Mouse (Mus musculus) v-Abl transformed pro-B cells (cell line): ENCODE measurements around the gene Lclat1.

Experiments used
- in situ Hi-C, 2 experiments: fragments of 400-800 bp; cut with MboI; formaldehyde crosslinking; loops; one replicate each; pipeline ENCODE4 v1.15.1; 2025; ENCODE audit not compliant: unreplicated experiment in 2 of 2

The Lclat1 gene

DNA sequence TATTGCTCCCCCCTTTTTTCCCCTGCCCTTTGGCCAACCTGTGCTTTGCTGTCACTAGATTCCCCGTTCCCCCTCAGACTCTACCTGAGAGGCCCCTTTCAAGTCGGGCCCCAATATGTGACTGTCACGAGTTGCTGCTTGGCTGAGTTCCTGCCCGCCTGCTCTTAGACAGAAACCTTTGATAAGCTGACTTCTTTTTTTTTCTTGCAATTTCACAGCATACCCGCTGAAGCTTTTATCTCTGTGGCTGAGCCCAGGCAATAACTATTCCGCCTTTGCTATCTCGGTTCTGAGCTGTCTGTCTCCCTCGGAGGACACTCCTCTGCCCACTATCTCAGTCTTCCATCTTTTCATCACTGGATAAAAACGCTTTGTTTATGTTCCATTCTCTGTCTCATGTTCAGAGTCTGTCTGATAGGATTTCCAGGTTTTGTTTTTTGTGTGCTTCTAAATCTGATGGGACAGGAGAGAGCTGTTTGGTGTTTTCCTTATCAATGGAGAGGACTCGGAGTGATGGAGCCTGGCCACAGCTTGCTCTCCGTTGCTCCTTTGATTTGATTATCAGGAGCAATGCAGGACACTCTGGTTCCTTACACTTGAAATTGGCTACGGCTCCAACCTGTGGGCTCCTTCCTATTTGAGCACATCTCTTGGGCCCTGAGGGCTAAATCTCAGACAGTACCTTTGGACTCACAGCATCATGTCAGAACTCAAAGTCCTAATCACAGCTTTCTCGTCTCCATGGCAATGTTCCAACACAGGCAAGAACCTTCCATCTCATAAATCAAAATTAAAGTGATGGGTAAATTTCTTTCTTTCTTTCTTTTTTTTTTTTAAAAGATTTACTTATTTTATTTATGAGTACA is 20.5 kb upstream of the Lclat1 start:
- in situ Hi-C loops: no loop called here

DNA sequence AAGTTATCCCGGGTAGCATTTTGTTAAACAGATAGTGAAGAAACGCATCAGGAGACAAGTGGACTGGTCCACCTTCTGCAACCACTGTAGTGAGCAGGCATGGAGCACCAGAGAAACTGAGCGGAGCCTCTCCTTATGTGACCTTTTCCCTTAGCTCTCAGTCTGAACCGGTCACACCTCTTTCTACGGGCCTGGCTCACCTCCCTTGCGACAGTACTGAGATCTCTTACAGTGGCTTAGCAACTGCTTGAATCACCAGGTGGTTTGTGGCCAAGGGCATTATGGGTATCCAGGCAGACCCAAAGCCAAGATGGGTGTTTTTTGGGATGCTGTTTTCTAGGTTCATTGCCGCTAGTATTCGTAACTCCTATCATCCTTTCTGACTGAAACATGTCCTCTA is 16.4 kb upstream of the Lclat1 start:
- in situ Hi-C loops: loop anchor here in 1 of 2 experiments (10.0 kb wide), 2 partner anchors 47 to 203 kb away; no protein-coding TSS in a partner anchor

DNA sequence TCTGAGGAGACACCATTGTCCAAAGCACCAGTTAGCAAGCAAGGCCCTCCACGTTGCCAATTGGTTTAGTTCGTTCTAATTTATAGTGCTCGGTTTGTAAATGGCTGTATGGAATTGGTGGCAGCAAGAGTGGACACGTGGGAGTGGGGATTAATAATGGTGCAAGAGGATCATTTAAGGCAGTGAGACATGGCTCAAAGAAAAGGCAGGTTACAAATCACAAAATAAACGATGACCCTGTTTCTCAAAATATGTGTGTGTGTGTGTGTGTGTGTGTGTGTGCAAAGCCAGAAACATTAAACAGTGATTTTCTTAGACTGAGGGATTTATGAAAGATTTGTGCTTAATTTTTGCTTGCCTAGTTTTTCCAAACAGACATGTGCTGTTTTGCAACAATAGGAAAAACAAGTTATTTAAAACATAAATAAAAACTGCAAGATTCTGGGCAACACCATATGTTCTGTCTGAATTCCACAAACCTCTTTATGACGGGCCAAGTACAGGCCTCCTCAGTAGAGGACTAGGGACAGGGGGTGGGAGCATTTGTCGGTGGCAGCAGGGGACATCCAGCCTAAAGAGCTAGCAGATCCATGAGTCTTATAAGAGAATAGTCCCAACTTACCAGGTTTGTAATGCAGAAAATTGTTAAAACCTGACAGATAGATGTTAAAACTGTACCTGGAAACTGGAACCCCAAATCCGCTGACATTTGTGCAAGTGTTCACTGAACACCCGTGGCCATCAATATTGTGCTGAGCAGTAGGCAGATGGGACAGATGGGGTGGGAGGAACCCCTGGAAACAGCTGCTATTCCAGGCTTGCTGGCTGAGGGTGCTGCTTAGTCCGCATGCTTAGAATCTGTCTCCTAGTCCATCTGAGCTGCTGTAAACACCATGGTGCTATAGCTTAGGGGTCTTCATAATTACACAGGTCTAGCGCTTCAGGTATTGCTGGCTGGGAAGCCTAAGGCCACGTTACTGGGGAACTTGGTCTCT is 15.4 kb upstream of the Lclat1 start:
- in situ Hi-C loops: loop anchor here in 1 of 2 experiments (10.0 kb wide), 2 partner anchors 48 to 202 kb away; no protein-coding TSS in a partner anchor

DNA sequence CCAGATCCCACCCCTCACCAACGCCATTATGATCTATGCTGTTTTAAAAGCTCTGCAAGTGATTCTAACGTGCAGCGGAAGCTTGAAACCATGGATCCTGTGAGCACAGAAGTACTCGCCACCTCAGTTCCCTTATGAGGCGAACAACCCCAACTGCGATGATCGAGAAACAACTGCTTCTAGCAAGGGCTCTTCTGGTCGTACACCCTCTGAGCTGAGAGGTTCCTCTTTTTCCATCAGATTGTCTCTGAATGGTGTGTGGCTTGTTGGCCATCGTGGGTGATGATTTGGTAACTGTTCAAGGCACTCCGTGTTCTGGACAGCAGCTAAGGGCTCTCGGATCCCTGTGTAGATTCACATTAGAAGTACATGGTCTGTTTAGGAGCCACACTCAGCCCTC is 12.7 kb upstream of the Lclat1 start:
- in situ Hi-C loops: loop anchor here (5.0 to 10.0 kb wide), 5 partner anchors 50 to 202 kb away; partner anchors contain the start of gene Lbh (in 1 of the 2)

DNA sequence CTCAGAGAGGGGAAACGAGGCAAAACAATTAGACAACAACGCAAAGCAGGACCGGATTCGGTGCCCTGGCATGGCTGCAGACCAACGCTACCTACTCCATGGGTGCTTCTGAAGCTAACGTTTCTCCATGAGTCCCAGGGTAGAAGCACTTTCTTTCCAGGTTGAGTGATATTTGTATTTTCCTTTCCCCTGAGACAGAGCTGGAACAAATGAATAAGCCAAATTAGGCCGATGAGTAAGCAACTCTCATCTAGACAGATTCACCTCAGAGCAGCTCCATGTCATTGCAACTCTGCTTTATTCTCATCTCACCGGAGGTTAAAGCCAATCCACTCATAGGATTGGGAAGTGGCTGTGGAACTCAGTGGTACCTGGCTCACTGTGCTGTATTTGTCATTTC is 12.2 kb upstream of the Lclat1 start:
- in situ Hi-C loops: loop anchor here (5.0 to 10.0 kb wide), 5 partner anchors 51 to 202 kb away; partner anchors contain the start of gene Lbh (in 1 of the 2)

DNA sequence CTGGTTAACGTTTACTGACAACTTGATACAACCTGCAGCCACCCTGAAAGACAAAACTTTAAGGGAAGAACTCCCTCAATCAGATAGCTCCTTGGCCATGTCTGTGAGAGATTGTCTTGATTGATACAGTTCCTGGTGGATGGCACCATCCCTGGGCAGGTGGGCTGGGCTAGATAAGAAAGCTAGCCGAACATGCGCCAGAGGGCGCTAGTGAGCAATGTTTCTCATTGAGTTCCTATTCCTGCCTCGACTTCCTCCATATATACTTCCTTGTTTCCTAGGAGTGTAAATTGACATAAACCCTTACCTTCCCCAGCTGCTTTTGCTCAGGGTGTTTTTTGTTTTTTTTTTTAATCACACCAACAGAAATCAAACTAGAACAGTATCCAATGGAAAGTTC is 11.3 kb upstream of the Lclat1 start:
- in situ Hi-C loops: loop anchor here (5.0 to 10.0 kb wide), 5 partner anchors 52 to 201 kb away; partner anchors contain the start of gene Lbh (in 1 of the 2)

DNA sequence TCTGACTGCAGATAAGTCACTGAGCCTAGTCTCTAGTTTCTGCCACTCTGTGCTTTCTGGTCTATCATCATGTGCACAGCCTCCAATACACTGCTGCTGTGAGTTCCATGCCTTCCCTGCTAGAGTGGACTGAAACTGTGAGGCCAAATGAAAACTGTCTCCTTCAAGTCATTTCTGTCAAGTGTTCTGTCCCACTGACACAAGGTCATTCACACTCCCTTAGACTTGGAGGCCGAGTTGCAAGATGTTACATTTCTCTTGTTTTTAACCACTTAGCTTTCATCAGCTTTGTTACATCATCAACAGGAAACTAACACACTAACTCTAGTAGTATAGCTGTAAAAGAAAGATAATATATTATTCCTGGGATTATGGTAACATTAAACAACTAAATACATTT is 9.1 kb upstream of the Lclat1 start:
- in situ Hi-C loops: loop anchor here (5.0 to 10.0 kb wide), 5 partner anchors 54 to 199 kb away; partner anchors contain the start of gene Lbh (in 1 of the 2)

DNA sequence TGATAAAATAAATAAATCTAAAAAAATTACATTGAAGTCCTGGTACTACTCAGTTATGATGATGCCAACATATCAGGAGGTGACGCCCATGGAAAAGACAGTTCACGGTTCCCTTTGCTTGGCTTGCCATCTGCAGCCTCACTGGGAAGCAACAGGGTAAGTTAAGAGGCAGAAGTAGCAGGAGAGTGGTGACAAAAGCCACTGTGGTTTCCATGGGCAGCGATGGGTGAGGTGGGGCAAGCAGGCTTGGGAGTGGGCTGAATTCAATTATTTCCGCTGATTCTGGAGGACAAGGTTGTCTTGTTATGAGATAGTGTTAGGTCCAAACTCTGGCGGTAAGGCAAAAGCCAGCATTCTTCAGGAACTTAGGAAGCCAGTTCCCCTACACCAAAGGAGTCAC is 7.4 kb upstream of the Lclat1 start:
- in situ Hi-C loops: loop anchor here in 1 of 2 experiments (10.0 kb wide), 1 partner anchor 174 kb away; no protein-coding TSS in a partner anchor

DNA sequence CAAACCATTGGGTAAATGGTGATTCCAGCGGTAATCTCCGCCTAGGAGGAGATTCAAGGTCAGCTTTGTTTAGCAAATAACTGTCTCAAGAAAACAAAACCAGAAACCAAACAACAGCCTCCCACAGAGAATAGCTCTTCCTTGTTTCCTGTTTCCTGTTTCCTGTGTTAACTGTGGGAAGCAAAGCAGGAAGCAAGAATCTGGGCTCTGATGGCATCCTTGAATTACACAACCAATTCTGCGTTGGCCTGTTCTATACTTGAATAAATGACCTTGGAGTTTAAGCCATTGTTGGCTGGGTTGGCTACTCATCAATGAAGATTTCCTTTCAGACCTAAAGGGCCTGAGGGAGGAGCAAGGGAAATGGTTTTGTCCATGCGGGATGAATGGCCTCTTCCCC is 5.2 kb upstream of the Lclat1 start:
- in situ Hi-C loops: loop anchor here in 1 of 2 experiments (10.0 kb wide), 1 partner anchor 172 kb away; no protein-coding TSS in a partner anchor

DNA sequence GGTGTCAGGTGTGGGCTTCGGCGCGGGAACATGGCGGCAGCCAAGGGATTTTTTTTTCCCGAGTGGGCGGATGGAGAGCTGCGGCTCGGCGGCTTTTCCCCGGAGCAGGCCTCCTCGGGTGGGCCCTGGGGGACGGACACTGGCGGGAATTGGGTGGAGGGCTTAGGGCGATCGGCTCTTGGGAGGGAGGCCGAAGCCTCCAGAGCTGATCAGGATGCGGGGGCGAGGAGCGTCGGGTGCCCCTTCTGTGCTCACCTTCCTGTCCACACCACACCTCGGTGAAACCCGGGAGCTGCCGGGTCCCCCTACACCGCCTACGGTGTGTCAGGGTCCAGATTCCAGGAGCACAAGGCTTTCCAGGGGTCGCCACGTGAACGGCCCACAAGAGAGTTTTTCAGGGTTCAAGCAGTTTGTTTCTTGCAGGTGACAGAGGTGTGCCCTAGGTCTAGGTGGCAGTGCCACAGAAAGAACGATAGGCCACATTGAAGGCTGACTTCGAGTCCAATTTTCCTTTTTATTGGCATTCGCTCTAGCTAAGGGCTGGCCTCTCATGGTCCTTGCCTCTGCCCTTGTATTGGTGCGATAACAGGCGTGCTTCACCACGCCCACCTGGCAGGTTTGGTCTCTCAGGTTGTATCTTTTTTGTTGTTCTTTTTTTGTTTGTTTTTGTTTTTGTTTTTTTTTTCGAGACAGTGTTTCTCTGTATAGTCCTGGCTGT is 544 bp downstream of the Lclat1 start:
- in situ Hi-C loops: loop anchor here (5.0 to 10.0 kb wide), 2 partner anchors 89 to 166 kb away; no protein-coding TSS in a partner anchor

DNA sequence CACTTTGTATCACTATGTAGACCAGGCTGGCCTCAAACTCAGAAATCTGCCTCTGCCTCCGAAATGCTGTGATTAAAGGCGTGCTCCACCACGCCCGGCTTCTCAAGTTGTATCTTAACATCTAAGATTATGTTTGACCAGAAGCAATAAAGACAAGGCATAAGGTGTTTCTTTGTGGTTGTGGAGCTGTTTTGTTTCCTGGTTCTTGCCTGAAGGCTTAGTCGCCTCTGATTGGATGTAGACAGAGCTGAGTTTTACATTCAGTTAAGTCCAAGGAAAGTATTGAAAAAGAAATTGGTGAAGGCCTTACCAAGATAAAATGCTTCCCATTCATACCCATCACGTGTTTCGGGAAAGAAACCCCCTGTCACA is 1.1 kb downstream of the Lclat1 start:
- in situ Hi-C loops: loop anchor here (5.0 to 10.0 kb wide), 2 partner anchors 88 to 166 kb away; no protein-coding TSS in a partner anchor

DNA sequence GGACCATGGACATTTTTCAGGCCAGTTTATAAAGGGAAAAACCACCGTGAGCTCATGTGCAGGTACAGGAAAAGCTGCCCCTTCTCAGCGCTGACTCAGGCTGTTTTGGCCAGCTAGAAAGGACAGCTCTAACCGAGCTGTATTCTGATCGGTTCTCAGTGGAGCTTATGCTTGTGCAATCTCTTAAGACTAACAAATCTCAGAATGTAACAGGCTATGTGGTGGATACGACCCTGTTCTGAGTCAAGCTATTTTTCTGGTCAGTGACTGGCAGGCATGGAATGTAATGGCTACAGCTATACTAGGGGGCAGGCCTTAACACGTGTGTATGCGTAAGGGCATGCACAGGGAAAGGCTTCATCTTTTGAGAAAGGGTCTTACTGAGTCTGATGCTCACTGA is 4.3 kb downstream of the Lclat1 start:
- in situ Hi-C loops: no loop called here

DNA sequence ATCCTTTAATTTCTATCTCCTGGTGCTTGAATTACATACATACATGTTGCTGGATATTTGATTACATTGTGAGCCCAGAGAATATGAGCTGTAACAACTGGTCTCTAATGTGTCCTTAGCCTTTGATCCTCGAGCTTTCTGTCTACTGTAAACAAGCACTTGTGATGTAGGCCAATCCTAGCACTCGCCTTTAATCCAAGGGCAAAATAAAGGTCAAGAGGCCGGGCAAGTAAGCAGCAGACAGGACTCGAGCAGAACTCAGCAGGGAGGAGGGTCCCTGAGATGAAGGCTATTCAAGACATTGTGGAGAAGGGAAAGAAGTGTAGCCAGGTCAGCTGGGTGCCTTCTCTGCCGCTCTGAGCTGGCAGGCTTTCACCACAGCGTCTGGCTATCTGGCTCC is 4.8 kb downstream of the Lclat1 start:
- in situ Hi-C loops: no loop called here

DNA sequence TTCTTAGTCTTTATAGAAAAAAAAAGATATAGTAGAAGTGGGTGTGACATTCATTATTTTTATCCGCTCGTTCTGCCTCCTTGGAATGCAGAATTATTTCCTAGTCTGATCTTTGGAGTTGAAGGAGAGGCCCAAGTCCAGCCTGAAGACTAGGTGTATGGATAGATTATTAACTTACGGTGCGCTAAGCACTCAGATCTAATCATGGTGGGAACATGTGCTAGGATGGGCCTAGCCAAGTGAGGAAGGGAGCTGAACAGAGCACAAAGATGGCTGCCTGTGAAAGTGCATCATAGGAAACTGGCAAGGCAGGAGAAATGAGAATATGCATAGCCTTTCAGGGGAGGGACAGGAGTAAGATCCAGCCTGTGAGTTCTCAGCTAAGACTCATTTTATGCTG is 5.4 kb downstream of the Lclat1 start:
- in situ Hi-C loops: no loop called here

DNA sequence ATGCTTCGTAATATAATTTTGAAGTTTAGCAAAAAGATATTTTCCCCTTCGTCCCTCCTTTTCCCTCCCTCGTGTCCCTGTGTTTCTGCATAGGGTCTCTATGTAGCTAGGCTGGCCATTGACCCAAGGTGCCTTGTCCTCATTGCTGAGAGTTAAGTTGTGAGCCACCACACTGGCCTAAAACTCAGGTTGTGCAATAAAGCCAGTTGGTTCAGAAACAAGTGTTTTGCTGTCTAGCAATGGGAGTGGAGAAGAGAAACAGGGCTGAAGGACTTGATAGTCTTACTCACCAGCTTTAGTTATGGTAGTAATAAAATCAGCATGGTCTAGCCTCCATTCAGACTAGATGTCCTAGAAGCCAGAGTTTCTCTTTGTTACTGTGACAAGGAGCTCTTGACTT is 10.3 kb downstream of the Lclat1 start:
- in situ Hi-C loops: no loop called here

DNA sequence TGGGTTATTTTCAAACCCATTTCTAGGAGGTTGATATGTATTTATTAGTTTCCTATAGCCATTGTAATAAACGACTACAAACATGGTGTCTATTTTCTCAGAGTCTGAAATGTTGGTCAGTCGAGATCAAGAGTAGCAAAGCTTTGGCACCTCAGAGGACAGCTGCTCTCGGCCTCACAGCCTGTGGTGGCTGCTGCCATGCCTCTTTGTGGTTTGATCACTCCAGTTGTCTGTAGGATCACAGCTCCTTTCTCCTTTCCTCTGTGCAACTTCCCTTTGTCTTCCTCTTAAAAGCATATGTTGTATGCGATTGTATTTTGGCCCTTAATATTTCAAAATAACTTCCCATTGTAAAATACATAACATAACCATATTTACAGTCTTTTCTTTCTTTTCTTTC is 10.9 kb downstream of the Lclat1 start:
- in situ Hi-C loops: no loop called here

DNA sequence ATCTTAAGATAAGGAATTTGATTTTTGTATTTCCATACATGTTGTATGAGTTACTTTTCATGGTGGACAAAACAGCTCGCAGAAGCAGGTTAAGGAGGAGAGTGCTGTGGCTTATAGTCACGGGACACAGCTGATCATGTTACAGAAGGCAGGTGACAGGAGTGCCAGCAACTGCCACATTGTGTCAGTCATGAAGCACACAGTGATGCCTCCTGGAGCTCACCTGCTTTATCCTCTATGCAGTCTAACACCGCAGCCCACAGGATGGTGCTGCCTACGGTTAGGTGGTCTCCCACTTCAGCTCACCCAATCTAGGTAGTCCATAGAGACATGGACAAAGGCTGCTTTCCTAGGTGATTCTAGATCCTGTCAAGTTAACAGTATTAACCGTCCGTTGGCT is 11.4 kb downstream of the Lclat1 start:
- in situ Hi-C loops: no loop called here

DNA sequence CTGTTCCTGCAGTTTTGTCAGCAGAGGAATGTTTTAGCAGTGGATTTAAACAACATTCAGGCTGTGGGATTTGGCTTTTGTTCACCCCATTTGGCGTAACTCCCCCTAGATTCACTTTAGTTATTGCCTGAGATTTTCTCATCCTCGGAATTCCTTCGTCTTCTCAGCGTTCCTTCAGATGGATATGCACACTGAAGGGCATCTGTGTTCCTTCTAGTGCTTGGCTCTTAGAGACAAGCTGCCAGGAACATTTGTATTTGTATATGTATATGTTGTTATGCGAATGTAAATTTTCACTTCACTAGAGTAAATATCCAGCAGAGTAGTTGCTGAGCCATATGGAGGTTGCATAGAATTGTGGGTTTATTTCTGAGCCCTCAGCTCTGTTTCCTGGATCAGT is 12.8 kb downstream of the Lclat1 start:
- in situ Hi-C loops: no loop called here

DNA sequence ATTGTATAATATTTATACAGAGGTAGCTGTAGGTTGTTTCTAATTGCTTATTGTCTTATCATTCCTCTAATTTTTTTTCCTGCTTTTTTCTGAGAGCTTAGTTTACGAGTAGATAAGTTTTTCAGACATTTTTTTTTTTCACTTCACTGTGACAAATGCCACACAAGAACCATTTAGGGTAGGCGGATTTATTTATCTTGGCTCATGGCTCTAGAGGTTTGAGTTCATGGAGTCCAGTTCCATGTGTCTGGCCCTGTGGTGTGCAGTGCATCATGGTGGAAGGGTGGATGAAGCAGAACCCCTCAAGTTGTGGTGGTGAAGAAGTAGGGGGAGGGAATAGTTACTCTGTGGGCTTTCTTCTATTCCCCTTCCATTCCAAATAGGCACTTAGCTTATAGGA is 13.9 kb downstream of the Lclat1 start:
- in situ Hi-C loops: no loop called here

DNA sequence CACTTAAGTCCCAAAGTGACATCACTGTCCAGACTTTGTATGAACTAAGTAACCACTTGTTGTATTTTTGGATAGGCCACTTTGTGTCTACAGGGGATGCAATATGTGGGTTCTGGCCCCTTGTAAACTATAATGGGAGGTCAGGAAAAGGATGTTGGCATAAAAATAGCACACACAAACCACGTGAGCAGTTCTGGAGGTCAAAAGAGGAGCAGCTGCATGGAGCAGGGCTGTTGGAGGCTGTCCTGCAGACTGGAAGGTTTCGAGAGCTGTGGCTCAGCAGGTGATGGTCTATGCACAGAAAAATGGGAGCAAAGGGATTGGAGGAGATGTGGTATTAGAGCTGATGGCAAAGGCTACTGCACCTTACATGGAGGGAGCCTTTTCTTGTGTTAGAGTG is 18.6 kb downstream of the Lclat1 start:
- in situ Hi-C loops: no loop called here
